Mouse (Mus musculus): ENCODE measurements around the gene Inpp5k. TPM values are rescaled to one million over a fixed set of nuclear protein-coding genes. Genes with fewer than 3 reads are reported as not detected.

The Inpp5k gene
- polyA plus RNA-seq, 1 experiment from 2014 or later: 71.4 TPM

DNA sequence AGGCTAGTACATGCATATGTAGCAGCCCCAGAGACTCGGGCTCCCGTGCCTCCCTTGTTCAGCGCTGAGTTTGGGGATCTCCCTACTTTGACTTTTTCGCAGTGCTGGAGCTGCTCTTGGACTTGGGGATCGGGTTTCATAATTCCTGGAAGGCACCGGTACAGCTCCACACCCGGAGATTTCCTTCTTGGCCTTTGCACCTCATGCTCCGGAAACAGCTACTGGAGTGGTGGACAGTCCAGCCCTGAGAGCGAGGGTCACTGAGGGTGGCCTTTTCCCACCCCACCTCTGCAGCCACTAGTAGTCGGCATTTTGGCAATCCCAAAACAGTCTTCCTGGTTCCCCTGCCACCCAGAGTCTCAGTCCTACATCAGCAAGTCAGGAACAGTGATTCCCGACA is 4.5 kb downstream of the Inpp5k start:
- no peak for ATAC-seq
- TF ChIP-seq CTCF (IDR thresholded peaks at IDR 0.05): no peak

DNA sequence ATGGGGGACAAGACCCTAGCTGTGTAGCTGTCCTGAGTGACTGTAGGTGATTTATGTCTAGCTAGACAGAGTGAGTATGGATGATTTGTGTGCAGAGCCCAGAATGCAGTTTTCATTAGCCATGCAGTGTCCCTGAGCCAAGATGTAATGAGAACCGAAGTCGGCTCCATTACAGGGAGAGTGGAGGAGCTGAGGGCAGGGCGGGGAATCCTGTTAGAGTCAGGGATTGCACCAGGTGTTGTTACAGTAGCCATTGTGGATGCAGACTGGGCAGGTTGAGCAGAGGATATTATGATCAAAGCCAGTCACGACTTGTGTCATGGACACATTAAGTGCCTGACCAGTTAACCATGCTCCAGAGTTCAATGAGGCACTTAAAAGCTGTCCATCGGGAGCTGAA is 12.5 kb downstream of the Inpp5k start:
- 75% methylated on average over 5 of the region's 5 CpGs for WGBS
- Histone ChIP-seq H3K4me3 (ENCODE audit: low read depth, low read length) (no peak overlapping the region), H3K27ac (ENCODE audit: low read length) (no peak overlapping the region), H3K9me3 (ENCODE audit: low read length) (no peaks in the 10 kb centered on the region), H3K27me3 (replicated peaks; ENCODE audit: insufficient read depth, low read length) (no peaks in the 10 kb centered on the region), H3K9ac (replicated peaks; ENCODE audit: low read depth) (no peak overlapping the region), H3K4me1 (ENCODE audit: insufficient read depth, low read depth, low read length) (no peaks in the 10 kb centered on the region), H3K36me3 (ENCODE audit: insufficient read depth, low read length) (peaks cover 17% of the 10 kb centered on the region), H3K4me2 (replicated peaks; ENCODE audit: low read depth, low read length) (no peak overlapping the region)
- TF ChIP-seq EP300 (IDR thresholded peaks at IDR 0.05) (no peak), CTCF (IDR thresholded peaks at IDR 0.05) (no peak)
- DNase-seq (ENCODE audit: low spot score) (no peak), ATAC-seq (no peak)

More for the DNA sequence above, 4.5 kb downstream of the Inpp5k start:
- H3K4me1 ChIP-seq (ENCODE audit: insufficient read depth, low read depth, low read length): peaks cover 13% of the 10 kb centered on the region; the same call in 1 of the 2 replicates
- peak; percentile 55 for DNase-seq (ENCODE audit: low spot score)
- H3K27ac ChIP-seq (ENCODE audit: low read length): 0 out of 2 replicates have a peak overlapping the region, but pooled peaks have one; percentile 32
- peaks cover 21% of the 10 kb centered on the region for H3K36me3 ChIP-seq (ENCODE audit: insufficient read depth, low read length)
- no peak overlapping the region for H3K4me2 ChIP-seq (replicated peaks; ENCODE audit: low read depth, low read length)
- whole genome bisulfite sequencing: 46% methylated on average over 11 of the region's 11 CpGs
- H3K9me3 ChIP-seq (ENCODE audit: low read length): no peaks in the 10 kb centered on the region
- H3K27me3 ChIP-seq (replicated peaks; ENCODE audit: insufficient read depth, low read length): no peaks in the 10 kb centered on the region
- no peak overlapping the region for H3K4me3 ChIP-seq (ENCODE audit: low read depth, low read length)
- H3K9ac ChIP-seq (replicated peaks; ENCODE audit: low read depth): no peak overlapping the region

DNA sequence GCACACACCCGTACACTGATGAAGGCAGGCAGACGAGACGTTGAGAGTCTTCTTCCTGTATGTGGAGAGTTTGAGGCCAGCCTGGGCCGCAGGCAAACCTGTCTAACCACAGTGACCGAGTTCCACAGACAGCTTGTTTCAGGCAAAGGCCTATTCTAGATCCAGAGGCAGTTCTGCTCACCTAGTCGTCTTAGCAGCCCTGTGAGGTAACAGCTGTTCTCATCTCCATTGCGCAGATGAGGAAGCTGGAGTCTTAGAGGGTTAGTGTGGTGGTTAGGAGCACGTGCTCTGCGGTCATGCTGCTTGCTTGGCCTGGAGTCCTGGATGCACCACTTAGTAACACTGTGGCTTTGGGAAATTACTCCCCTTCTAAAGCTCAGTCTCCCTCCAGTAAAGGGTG is 13.9 kb downstream of the Inpp5k start:
- Histone ChIP-seq H3K4me2 (replicated peaks; ENCODE audit: low read depth, low read length) (no peak overlapping the region), H3K4me1 (ENCODE audit: insufficient read depth, low read depth, low read length) (peaks cover 1% of the 10 kb centered on the region; the same call in 1 of the 2 replicates), H3K27me3 (replicated peaks; ENCODE audit: insufficient read depth, low read length) (no peaks in the 10 kb centered on the region), H3K27ac (ENCODE audit: low read length) (no peak overlapping the region), H3K9me3 (ENCODE audit: low read length) (no peaks in the 10 kb centered on the region), H3K9ac (replicated peaks; ENCODE audit: low read depth) (no peak overlapping the region), H3K4me3 (ENCODE audit: low read depth, low read length) (no peak overlapping the region), H3K36me3 (ENCODE audit: insufficient read depth, low read length) (peaks cover 11% of the 10 kb centered on the region; the same call in 1 of the 2 replicates)
- no peak for DNase-seq (ENCODE audit: low spot score)
- no peak for ATAC-seq
- no peak for TF ChIP-seq CTCF (IDR thresholded peaks at IDR 0.05)
- TF ChIP-seq EP300 (IDR thresholded peaks at IDR 0.05): no peak
- WGBS: 75% methylated on average over 9 of the region's 9 CpGs

DNA sequence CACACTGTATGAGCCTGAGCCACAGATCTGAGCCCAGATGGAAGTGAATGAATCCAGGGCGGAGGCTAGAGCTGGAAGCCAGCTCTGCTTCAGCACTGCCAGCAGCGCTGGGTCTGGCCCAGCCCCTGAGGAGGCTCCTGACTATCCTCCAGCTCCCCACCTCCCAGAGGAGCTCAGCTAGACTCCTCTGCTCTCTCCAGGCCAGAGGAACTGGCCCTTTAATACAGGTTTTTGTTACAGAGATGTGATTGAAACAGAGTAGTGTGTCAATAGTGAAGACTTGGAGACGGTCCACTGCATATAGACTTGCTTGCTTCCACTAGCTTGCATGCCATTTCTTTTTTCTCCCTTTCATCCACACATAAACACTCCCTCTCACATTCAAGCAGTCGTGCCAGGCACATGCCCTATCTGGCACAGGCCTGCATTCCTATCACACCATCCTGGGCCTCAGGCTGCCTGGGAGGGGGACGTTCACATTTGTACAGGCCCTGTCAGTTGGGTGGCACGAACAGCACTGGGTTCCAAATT is 17.0 kb downstream of the Inpp5k start:
- H3K4me3 ChIP-seq (ENCODE audit: low read depth, low read length): no peak overlapping the region
- DNase-seq (ENCODE audit: low spot score) (no peak), ATAC-seq (no peak)
- 0 out of 2 replicates have a peak overlapping the region, but pooled peaks have one; percentile 97 for H3K27ac ChIP-seq (ENCODE audit: low read length)
- 0 out of 2 replicates have a peak, but pooled peaks cover 6% of the 10 kb centered on the region for H3K36me3 ChIP-seq (ENCODE audit: insufficient read depth, low read length)
- peaks cover 18% of the 10 kb centered on the region for H3K4me1 ChIP-seq (ENCODE audit: insufficient read depth, low read depth, low read length)
- H3K4me2 ChIP-seq (replicated peaks; ENCODE audit: low read depth, low read length): no peak overlapping the region
- H3K9ac ChIP-seq (replicated peaks; ENCODE audit: low read depth): no peak overlapping the region
- no peaks in the 10 kb centered on the region for H3K27me3 ChIP-seq (replicated peaks; ENCODE audit: insufficient read depth, low read length)
- no peak for TF ChIP-seq EP300 (IDR thresholded peaks at IDR 0.05)
- no peak for TF ChIP-seq CTCF (IDR thresholded peaks at IDR 0.05)
- H3K9me3 ChIP-seq (ENCODE audit: low read length): no peaks in the 10 kb centered on the region
- WGBS: 63% methylated on average over 6 of the region's 6 CpGs

DNA sequence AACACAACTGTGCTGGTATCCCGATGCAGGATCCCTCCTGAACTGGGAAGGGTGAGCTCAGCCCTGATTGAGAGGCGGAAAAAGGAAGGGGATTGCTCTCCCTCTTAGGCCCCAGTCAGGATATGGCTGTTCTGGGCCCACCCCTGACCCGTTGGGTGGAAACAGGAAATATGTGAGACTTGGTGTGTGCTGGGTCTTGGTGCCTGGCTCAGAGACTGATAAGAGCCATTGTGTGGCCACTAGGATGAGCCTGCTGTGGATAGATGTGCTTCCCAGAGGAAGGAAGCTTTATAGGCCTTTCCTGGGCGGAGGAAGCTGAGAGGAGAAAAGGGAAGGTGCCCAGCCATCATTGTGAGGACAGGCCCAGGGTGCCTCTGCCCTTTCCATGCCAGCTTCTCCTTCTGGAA is 18.4 kb downstream of the Inpp5k start:
- no peak overlapping the region for H3K4me3 ChIP-seq (ENCODE audit: low read depth, low read length)
- peaks cover 23% of the 10 kb centered on the region for H3K4me1 ChIP-seq (ENCODE audit: insufficient read depth, low read depth, low read length)
- H3K36me3 ChIP-seq (ENCODE audit: insufficient read depth, low read length): 0 out of 2 replicates have a peak, but pooled peaks cover 6% of the 10 kb centered on the region
- DNase-seq (ENCODE audit: low spot score) (peak; percentile 74), ATAC-seq (peak; percentile 42)
- WGBS: 59% methylated on average over 4 of the region's 4 CpGs
- H3K9me3 ChIP-seq (ENCODE audit: low read length): no peaks in the 10 kb centered on the region
- TF ChIP-seq CTCF (IDR thresholded peaks at IDR 0.05) (peak; percentile 36; the same call in 1 of the 2 replicates), EP300 (IDR thresholded peaks at IDR 0.05) (peak; percentile 88)
- no peaks in the 10 kb centered on the region for H3K27me3 ChIP-seq (replicated peaks; ENCODE audit: insufficient read depth, low read length)
- H3K9ac ChIP-seq (replicated peaks; ENCODE audit: low read depth): no peak overlapping the region
- H3K4me2 ChIP-seq (replicated peaks; ENCODE audit: low read depth, low read length): no peak overlapping the region
- H3K27ac ChIP-seq (ENCODE audit: low read length): peak overlapping the region; percentile 97

DNA sequence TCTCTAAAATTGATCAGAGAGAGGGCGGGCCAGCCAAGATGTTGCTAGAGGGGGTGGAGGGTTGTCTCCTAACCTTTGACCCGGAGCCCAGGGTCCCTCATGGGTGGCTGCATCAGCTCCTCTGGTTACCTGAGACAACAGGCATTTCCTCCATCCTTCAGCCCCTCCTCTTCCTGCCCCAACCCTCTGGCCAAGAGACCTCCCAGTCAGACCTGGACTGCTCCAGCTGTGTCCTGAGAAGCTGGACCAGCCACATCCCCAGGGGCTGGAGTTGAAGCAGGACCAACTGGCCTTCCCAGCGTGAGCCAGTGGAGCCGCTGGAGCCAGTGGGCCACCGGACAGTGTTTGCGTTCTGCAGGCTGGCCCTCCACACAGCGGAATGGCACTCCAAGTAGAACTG is 19.5 kb downstream of the Inpp5k start, which contains the start of gene Myo1c:
Gene Myo1c, plus strand, starts transcription at position 194 of the 400 bp plus-strand sequence.
- H3K9me3 ChIP-seq (ENCODE audit: low read length): no peaks in the 10 kb centered on the region
- peak within 1 kb of the TSS; percentile 73 for H3K4me2 ChIP-seq (replicated peaks; ENCODE audit: low read depth, low read length)
- TF ChIP-seq CTCF (IDR thresholded peaks at IDR 0.05) (no peak), EP300 (IDR thresholded peaks at IDR 0.05) (no peak)
- peak within 1 kb of the TSS; percentile 73 for H3K4me3 ChIP-seq (ENCODE audit: low read depth, low read length)
- 0 out of 2 replicates have a peak, but pooled peaks cover 6% of the 10 kb centered on the region for H3K36me3 ChIP-seq (ENCODE audit: insufficient read depth, low read length)
- H3K27ac ChIP-seq (ENCODE audit: low read length): peak within 1 kb of the TSS; percentile 97
- ATAC-seq (no peak), DNase-seq (ENCODE audit: low spot score) (peak; percentile 23)
- peak within 1 kb of the TSS; percentile 79 for H3K9ac ChIP-seq (replicated peaks; ENCODE audit: low read depth)
- peaks cover 33% of the 10 kb centered on the region for H3K4me1 ChIP-seq (ENCODE audit: insufficient read depth, low read depth, low read length)
- WGBS: 66% methylated on average over 7 of the region's 7 CpGs
- no peaks in the 10 kb centered on the region for H3K27me3 ChIP-seq (replicated peaks; ENCODE audit: insufficient read depth, low read length)

Measured in lung, postnatal 0 days (tissue).